Mouse (Mus musculus) layer of hippocampus, postnatal 14 days (tissue): ENCODE measurements around the gene Lpar1. TPM values are rescaled to one million over a fixed set of nuclear protein-coding genes. Genes with fewer than 3 reads are reported as not detected.
"Not testable (repeated sequence)": the region's sequence is repeated elsewhere in the genome, so short reads cannot be mapped to it uniquely, and the experiment has no call there.

Experiments
- DNase-seq, 2 experiments: peaks; one replicate each; pipeline ENCODE4 v3.0.0; 2021 to 2022; ENCODE audit warnings: low spot score in 2 of 2, mixed read lengths in 1 of 2
- total RNA-seq, 2 experiments: library from RNA; stranded (reverse); gene quantifications; 2 replicates each; pipeline ENCODE4 v1.2.3; 2021

Gene Lpar1
- total RNA-seq, 2 experiments from 2014 or later, result 19.2 to 20.9 TPM

DNA sequence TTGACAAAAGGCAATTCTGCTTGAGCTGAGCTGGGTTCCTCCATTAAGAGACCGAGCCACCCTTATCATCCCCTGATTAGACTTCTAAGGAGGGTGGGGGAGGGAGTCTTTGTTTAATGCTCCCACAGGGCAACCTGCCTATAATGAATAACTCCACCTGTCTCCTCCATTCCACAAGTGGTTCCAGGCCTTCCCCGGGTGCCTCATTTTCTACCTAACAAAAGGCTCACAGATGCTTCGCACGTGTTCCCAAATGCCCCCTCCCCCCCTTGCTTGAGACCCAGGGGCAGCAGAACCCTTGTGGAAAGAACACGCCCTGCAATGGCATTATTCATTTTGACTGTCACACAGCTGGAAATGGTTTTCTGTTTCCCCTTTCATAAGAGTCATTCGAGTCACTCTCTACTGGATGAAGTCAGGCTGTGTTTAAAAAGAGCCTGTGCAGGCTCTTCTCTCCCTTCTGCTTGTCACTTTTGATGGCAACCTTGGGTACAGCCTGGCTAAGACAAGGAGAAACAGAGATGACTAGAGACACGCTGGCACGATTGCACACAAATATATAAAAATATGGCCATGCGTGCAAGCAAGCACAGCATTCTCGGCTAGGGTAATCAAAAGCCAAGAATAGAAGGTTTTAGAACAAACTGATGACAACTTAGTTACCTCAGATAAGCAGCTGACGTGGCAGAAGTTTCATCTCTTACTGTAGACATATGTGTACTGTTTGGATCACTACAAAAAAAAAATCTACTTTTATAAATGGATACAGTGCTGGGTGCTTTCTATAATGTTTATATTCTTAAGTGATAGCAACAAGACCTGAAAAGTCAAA, 7.0 kb downstream of the Lpar1 start:
- DNase-seq, result no peak

DNA sequence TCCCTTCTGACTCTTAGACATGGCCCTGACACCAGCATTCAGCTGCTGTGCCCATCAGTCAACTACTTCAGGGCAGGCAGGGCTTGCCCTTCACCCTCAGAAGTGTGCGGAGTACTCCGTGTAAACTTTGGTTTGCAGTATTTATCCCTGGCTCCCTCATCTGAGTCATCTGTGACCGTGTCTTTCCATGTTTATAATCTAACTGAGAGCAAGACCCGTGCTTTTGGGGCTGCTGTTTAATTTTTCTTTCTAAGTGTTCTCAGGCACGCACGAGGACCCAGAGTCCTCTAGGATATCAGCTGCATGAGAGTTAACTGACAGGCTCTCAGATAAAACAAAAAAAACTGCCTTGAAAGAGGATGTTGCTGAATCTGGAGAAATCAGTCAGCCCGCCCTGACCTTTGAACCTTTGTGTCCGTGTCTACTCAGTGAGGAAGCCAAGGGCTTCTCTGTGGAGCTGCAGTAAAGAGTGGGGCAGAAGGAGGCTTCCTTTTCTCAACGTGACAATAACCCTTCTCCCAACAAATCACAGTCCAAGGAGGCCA, 7.7 kb downstream of the Lpar1 start:
- no peak for DNase-seq

DNA sequence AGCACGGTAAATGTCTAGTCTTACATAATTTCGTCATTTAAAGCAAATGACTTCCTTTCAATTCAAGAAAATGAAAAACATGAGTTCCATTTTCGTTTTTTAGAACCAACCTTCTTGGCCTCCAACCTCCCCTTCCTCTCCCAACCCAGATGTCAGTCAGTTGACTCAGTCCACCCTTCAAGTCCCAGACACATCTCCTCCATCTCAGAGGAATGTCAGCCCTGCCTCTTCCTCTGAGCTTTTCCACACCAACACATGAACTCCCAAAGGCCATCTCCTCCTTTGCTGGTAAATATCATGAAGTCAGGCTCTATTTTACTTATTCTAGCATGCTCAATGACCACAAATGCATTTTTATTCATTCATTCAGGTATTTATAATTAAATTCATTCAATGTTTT, 10.5 kb downstream of the Lpar1 start:
- no peak for DNase-seq

DNA sequence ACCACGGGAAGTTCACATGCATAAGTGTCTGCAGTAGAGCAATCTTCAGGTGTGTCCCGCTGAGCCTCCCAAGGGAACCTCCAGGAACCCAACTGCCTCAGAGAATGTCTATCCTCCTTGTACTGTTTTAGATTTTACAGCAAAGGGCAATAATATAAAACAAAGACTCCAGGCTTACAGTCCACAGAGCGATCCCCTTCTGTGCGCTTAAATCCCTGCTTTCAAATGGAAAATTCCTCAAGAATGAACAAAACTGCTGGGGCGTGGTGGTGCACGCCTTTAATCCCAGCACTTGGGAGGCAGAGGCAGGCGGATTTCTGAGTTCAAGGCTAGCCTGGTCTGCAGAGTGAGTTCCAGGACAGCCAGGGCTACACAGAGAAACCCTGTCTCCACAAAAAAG, 11.0 kb downstream of the Lpar1 start:
- not testable (repeated sequence) for DNase-seq

DNA sequence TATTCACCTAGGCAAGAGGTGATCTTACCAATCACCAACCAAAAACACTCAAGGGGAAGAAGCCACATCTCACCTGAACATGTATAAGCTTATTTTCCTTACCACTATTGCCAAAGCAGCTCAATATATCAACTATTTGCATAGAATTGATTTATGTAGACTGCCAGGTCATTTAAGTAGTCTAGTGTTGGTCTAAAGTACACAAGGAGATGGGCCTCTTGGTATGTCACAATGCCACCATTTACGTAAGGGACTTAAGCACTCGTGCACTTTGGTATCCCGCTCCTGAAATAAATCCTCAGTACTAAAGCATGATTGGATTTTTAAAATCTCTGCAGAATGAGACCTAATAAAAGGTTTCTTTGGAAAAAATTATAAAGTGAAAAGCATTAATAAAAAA, 12.9 kb downstream of the Lpar1 start:
- no peak for DNase-seq

DNA sequence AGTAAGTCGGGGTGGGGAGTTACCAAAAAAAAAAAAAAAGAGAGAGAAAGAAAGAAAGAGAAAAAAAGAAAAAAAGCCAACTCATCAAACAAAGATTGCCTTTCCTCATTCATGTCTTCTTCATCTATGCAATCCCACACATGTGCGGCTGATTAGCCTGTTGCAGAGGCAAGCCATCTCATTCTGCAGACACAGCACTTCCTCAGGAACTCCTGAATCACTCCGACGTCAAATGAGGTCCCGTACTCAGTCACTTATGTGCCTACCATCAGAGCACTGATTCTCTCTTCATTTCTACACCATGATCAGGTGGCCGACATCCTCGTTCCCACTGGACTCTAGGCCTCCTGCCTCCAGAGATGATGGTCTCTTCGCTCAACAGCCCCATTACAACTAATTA, 13.3 kb downstream of the Lpar1 start:
- no peak for DNase-seq

DNA sequence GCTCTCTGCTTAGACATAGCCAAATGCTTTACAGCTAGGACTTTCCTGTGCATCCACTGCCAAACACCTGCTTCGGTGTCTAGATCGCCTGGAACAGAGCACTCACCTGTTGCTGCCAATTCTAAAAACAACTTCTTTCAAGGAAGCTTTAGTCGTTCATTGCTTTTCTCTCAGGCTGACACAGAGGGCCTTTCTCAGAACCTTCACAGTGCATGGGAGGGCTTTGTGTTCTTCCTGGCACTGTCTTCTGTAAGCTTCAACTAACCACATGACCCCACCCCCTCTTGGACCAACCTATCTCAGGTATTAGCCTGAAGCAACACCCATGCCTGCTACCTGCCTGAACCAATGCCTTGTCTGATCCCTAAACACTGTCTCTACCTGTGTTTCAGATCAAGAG, 15.0 kb downstream of the Lpar1 start:
- DNase-seq, result no peak

DNA sequence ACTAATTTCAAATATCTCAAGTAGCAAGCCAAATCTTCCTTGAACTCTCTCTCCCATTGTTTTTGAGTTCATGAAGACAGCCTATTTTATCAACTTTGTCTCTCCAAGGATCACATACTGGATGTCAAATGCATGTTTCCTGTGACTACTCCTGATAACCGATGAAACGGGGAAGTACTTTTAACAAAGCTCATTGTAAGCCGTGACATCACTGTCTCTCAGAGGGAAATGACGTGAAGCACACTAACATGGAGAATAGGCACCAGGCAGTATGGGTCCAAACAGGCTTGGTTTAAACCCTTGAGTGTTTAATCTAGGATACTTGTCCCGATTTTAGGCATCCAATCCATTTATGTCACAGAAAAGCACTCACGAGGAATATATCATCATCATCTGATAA, 17.9 kb downstream of the Lpar1 start:
- no peak for DNase-seq

DNA sequence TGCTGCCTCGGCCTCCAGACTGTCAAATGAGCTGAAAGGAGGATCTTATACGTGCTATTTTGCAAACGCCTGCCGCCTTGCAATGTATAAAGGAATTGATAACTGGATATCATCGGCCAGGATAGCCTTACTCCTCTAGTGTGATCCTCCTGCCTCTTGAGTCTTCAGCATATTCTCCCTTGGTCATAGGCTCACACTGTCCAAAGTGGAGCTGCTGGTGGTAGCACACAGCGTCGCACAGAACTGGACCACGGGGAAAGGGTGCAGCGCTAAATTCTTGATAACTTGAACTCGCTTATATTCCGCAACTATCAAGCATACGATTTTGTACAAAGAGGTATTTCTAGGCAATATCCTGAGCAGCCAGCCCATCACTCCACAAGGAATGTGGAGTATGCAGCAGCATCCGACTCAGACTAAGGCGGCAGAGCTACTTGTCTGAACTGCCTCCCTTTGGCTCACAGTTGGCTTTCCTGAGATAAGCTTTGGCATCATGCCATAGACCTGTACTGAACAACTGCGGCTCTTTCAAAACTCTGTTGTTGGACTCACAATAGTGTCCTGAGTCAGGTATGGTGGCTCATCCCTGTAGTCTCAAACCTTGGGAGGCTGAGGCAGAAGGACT, 18.9 kb downstream of the Lpar1 start:
- DNase-seq, result no peak

DNA sequence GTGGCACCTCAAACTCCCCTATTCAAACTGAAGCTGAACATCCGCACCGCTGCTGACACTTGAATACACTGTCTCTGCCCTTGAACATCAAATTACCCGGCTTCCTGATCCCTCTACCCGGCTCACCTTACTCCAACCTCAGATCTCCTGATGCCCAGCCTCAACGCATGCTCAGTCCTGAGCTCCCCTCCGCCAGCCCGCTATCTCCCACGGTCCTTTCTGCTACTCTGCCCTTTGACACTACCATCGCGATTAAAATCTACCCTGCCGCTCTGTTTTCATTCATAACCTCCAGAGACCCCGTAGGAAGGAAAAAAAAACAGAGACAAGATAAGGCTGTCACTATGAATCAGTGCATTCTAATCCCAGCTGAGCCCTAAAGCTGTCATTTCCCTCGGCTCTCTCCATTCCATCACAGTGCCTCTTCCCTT, 19.5 kb downstream of the Lpar1 start:
- DNase-seq, result no peak

DNA sequence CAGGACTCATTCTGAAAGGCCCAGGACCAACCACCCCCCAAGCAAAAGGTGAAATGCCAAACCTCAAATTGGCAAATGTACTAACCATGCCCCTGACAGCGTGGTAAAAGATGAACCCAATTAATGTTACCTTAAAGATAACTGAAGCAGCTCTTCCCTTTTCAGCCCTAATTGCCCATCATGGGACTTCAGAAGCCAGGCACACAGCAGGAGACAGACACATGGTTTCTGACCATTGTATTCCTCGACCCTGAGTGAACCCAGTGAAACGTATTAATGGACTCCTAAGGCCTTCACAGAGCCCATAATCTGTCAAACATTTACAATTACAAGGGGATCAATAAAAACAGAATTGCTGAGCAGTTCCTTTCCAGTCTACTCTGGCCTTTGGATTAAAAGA, 20.2 kb downstream of the Lpar1 start:
- no peak for DNase-seq

DNA sequence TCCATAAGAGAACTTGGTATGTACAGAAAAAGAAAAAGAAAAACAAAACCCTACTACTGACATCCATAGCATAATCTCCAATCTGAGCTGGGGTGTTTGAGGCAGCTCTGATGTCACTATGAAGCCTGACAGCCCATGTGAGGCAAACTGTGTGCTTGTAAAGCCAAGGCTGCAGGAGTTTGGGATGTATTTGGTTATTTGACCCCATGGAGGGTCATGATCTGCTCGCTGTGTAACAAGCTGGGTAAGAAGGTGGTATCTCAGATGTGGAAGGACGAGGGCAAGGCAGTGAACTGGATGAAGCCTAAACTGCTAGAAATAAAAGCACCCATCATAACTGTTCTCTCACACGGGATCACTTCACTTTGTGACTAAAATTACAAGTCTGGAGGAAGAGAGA, 21.4 kb downstream of the Lpar1 start:
- DNase-seq, result no peak

DNA sequence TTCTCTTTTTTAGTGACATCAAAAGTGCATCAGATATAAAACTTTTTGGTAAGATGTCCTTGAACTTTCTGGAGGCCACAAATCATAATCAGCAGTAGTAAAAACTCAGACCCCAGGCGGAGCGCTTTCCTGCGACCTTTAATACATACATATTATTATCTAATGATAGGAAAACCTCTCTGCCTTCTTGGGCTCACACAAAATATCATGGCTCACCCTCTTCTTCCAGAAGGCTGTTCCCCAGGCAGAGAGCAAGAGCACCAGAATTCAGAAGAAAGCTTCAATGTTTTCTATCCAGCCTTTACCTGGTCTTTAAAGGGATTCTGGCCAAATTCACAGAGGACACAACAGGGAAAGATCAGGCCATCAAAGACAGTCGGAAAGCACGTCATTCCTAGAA, 23.0 kb downstream of the Lpar1 start:
- no peak for DNase-seq

DNA sequence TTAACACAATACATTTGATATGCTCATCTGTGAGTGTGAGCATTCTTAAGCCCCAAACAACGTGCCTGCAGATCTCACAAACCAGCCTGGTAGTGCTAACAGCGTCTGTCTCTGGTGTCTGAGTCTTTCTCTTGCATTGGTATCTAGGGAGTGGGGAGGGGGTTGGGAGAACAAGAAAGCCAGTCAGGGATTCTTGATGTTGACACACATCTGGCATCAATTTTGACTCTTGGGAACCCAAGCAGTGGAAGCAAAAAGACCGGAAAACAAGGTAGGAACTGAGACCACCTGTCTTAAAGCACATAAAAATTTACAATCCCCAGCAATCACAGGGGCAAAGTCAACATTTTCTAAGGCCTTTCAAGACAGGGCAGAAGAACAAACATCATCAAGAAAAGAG, 23.4 kb downstream of the Lpar1 start:
- no peak for DNase-seq

DNA sequence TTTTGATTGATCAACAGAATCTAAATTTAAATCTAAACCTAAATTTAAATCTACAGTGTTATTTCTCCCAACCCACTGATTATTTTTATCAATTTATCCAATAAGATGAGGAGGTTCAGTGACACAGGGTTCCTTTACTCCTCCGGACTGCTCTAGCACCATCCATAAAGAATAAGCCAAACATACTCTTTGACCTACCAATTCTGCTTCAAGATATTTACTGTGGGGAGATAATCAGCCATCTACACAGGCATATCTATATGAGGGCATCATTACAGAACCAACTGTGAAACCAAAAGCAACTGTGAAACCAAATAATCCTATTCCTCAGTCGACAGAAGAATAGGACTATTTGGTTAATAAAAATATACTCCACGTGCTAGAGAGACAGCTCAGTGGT, 25.8 kb downstream of the Lpar1 start:
- DNase-seq, result no peak

DNA sequence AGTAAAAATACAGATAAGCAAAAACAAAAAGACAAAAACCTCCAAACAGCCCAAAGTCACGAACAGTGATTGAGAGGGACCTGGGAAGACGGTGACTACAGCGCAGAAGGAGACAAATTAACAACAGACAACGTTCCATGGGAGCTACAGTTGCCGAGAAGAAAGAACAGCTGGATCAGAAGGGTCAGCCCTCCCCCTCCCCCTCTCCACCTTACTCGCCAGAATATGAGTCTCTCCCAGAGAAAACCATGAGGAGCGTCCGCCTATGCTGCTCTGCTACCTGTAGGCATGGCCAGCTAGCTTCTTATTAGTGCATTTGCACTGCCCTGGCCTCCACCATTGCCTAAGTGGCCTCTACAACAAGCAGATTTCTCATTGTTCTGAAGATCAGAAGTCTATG, 32.6 kb downstream of the Lpar1 start:
- DNase-seq, result no peak

DNA sequence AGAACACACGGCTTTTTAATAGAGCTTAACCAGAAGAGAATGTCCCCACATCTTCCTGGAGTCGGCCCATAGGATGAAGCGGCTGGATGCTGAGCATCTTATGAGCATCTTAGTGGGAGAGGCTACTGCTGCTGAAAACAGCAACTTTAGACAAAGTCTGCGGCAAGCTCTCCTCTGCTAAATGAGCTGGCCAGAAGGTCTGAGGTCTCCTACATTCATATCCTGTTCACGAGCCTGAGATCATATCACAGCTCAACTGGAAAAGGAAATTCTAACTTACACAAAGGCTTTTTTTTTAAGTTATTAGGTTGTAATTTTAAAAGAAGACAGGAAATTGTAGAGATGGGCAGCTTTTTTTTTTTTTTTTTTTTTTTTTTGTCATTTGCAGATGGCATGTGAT, 33.2 kb downstream of the Lpar1 start:
- no peak for DNase-seq

DNA sequence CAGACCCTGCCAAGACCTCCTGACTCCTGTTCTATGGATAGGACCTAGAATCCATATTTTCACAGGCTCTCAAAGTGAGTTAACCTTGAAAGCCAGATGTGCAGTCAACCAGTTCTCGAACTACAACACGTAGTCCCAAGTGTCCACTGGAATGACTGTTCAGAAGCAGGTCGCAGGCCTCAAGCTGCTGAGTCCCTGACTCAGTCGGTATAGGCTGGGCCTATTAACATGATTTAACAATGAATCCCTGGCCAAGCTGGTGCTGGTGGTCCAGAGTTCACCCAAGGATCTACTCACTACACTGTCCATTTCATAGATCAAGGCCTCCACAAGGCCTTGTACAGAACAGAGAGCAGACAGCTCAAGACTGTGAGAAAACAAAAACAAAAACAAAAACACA, 33.8 kb downstream of the Lpar1 start:
- DNase-seq, result no peak

DNA sequence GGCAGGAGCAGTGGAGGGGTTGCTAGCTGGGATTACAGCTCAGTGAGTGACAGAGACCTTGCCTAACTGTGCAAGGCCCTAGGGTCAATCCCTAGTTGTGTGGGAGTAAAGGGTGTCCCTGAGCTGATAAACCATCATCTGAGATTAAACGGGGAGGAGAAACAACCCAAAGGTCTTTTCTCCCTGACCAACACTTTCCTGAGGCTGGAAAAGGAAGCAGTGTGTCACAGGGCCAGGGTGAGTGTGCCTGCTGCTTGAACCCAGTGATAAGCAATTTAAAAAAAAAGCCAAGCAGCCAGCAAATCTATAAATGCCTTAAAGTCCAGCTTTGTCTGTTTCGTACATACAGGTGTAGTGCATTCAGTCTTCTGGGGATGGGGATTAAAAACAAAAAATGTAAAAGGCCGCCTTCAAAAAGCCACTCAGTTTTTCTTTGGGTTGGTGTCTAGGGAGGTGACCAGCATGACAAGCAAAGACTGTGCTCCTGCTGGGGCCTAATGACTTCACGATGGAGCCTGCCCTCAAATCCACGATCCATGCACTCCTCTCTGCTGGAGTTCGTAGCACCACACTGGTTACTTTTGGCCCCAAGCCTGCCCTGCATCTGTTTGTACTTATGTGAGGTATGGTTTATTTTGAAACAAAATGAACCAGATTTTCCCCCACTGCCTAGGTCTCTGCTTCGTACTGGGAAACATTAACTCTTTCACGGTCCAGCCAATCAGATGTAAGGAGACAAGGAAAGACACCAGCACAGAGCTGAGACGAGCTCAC, 35.3 kb downstream of the Lpar1 start:
- DNase-seq, result no peak

DNA sequence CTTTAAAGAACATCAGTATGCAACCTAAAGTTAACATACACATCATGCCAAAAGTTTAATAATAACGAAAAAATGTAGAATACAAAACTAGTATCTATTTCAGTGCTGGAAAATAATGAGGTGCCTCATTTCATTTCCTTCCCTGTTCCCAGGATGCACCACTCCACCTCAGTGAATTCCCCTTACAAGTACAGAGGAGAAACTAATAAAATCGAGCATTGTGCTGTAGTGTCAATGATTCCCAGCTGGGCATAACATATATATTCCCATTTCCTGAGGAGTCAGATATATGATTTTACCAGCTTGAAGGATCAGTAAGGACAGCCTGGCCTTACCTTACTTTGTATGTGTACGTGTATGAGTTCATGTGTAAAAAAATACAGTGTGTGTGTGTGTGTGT, 36.9 kb downstream of the Lpar1 start:
- no peak for DNase-seq

DNA sequence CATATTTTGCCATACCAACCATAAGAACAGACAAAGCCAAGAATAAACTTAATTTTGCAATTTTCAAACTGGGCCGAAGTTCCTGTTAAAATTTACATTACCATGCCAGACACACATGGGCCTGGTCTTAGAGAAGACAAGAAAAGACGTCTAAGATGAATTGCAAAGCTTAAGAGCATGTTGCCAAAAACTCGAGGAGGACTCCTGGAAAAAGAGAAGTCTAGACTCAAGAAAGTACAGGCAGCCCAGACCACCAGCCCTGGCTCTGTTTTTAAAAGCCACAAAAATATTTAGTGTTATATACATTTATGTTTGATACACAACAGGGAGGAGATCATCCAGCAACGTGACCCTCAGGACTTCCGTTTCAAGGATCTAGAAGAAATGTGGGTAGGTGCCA, 37.5 kb downstream of the Lpar1 start:
- no peak for DNase-seq

DNA sequence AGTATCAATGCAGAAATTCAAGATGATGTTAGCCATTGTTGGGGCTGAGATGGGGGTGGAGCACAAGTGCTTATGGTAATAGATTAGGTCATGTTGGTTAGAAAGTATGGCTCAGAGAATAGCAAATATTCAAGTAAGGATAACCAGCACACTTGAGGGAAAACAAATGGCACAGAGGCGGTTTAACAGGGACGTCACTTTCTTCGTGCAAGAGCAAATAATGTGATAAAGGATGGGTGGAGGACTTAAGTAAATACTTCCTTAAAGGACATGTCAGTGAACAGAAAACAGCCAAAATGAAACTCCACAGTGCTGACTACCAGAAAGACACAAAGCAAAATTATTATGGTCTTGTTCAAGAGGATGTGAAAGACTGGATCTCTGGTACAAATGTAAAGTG, 42.1 kb downstream of the Lpar1 start:
- DNase-seq, result no peak
